Mouse (Mus musculus) cortical plate, adult 2 months (tissue): ENCODE results near the gene Eif2b5.

ENCODE experiments used
- CTCF ChIP-seq: fragments of 200-500 bp; IDR thresholded peaks from 2 replicates; pipeline ENCODE4 v1.5.1; 2011; ENCODE audit warnings: mild to moderate bottlenecking, control low read depth, low read length; ENCODE audit not compliant: insufficient read depth; ENCODE audit errors: extremely low read depth
- POLR2A ChIP-seq: fragments of 200-500 bp; IDR thresholded peaks from 2 replicates; pipeline ENCODE4 v1.6.1; 2011; ENCODE audit warnings: mild to moderate bottlenecking, low read length, control low read depth; ENCODE audit not compliant: insufficient read depth; ENCODE audit errors: extremely low read depth

DNA sequence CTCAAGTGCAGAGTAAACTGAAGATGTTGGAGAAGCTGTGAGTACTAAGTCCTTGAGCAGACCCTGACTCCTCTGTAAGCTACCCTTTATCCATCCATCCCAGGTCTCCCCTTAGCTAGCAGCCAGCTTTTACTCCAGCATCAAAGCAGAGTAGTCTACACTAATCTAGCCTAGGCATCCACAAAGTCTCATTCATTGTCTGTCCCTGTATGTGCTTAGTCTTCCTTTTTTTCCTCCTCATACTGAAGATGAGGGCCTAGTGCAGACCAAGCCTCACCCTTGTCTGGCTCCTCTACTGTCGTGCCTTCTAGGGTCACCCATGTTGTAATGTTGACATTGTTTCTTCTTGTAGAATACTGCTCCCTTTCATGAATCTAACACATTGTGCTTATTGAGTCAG is 54.0 kb downstream of the Eif2b5 start:
- TF ChIP-seq CTCF (no peak), POLR2A (no peak)
